Mouse (Mus musculus) heart, adult 2 months (tissue): ENCODE measurements around the gene Ifi207.

Source experiments
- CTCF ChIP-seq: fragments of 200-600 bp; IDR thresholded peaks from 2 replicates; pipeline ENCODE4 v1.8.1; 2022; ENCODE audit warnings: antibody characterized with exemption, mild to moderate bottlenecking, moderate library complexity
- EP300 ChIP-seq: fragments of 200-500 bp; IDR thresholded peaks from 2 replicates; pipeline ENCODE4 v1.6.1; 2011; ENCODE audit warnings: low read depth, low read length, control low read depth; ENCODE audit not compliant: insufficient read depth
- POLR2A ChIP-seq: fragments of 200-500 bp; IDR thresholded peaks from 2 replicates; pipeline ENCODE4 v1.6.1; 2011; ENCODE audit warnings: mild to moderate bottlenecking, low read depth, low read length, control low read depth; ENCODE audit not compliant: insufficient read depth

- TF ChIP-seq CTCF (no peak), POLR2A (no peak), EP300 (no peak)
Observed at GRCm38 (mm10) chr1:173733219-173733618, 8.3 kb downstream of the Ifi207 start.
